Mouse (Mus musculus) thymus, postnatal 14 days (tissue): Measurements from ENCODE around the gene Gm3250.
"Not testable (repeated sequence)": the region's sequence is repeated elsewhere in the genome, so short reads cannot be mapped to it uniquely, and the experiment has no call there.

Experiments used
- DNase-seq: peaks from one replicate; pipeline ENCODE4 v3.0.0; 2021

Gene Gm3250

DNA sequence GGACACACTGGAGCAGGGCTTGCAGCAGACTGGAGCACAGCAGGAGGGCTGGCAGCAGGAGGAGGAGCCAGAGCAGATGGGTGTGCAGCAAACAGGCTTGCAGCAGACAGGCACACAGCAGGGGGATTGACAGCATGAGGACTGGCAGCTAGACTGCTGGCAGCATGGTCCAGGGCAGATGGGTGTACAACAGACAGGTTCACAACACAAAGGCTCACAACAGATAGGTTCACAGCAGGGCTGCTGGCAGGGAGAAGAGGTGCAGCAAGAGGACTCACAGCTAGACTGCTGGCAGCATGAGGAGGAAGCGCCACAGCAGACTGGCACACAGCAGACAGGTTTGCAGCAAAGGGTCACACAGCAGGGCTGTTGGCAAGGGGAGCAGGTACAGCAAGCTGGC lies 31.7 kb downstream of the Gm3250 start:
- not testable (repeated sequence) for DNase-seq

DNA sequence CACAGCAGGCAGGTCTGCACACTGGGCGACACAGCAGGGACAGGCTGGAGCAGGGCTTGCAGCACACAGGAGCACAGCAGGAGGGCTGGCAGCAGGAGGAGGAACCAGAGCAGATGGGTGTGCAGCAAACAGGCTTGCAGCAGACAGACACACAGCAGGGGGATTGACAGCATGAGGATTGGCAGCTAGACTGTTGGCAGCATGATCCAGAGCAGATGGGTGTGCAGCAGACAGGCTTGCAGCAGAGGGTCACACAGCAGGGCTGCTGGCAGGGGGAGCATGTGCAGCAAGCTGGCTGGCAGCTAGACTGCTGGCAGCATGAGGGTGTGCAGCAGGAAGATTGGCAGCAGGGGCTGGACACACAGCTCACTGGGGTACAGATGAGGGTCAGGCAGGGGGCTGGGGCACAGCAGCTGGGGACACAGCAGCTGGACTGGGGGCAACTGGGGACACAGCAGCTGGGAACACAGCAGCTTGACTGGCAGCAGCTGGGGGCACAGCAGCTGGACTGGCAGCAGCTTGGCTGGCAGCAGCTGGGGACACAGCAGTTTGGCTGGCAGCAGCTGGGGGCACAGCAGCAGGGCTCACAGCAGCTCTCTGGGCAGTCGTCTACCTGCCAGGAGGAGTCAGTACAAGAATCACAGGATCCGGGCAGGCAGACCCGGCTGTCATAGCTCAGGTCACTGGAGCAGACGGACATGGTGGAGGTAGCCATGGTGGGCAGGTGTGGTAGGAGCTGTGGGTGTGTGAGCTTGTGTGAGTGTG lies 40.2 kb downstream of the Gm3250 start, which contains the start of gene Gm18596:
Gene Gm18596, minus strand, starts transcription at position 715 of the 765 bp plus-strand sequence.
- not testable (repeated sequence) for DNase-seq

DNA sequence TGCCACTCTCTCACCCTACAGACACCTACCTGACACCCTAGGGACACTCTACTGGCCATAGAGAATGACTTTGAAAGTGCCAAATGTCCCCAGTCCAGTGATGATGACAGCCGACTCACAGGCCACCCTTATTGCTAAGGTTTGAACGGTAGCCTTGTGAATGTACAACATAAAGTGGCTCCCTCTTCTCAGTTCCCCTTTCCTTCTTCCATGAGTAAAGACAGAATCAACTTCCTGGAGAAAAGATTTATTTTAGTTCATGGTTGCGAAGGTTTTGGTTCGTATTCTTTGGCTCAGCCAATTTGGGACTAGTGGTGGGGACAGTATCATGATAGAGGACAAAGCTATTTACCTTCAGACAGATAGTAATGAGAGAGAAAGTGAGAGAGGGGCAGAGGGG lies 43.4 kb downstream of the Gm3250 start:
- no peak for DNase-seq

DNA sequence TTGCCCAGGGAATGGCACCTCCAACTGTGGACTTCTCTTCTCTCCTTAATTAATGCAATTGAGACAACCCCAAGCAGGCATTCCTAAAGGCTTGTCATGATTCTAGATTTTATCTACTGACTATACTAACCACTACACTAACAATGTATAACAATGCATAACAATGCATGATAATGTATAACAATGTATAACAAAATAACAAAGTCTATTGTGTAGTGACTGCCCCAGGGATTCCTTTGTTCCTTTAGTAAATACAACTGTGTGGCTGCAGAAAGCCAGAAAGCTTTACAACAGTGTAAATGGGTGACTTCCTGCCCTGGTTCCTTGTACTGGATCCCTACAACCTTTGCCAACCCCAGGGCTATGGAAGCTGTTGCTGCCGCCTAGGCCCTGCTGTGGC lies 46.4 kb downstream of the Gm3250 start:
- DNase-seq = no peak
